Mouse (Mus musculus) embryonic fibroblast, embryonic 13.5 days (primary cell): Measurements from ENCODE around the gene Cdh6.

Source experiments
- CTCF ChIP-seq: IDR thresholded peaks from 2 replicates; pipeline ENCODE4 v1.5.1; 2011; ENCODE audit warnings: mild to moderate bottlenecking, control low read depth, low read length, moderate library complexity, borderline replicate concordance; ENCODE audit not compliant: insufficient read depth
- POLR2A ChIP-seq: IDR thresholded peaks from 2 replicates; pipeline ENCODE4 v1.6.1; 2011; ENCODE audit warnings: low read depth, mild to moderate bottlenecking, control low read depth, low read length, moderate library complexity

DNA sequence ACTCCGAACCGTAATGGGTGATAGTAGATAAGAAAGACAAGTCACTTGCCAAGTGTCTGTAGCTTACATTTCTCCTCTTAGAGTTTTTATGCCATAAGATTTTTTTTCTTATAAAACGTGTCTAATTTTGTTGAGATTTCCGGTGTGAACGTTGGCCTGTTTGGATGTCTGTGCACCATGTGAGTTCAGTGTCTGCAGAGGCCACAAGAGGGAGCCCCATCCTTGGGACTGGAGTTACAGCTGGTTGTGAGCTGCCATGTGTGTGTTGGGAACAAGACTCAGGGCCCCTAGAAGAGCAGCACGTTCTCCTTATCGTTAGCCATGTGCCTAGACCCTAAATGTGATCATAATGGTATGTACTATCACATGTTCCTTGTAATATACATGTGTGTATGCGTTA, 40.1 kb downstream of the Cdh6 start:
- TF ChIP-seq POLR2A, result no peak
- no peak for TF ChIP-seq CTCF
